Mouse (Mus musculus): Measurements from ENCODE around the gene Txndc2. TPM values are rescaled to one million over a fixed set of nuclear protein-coding genes. Genes with fewer than 3 reads are reported as not detected.

Gene Txndc2
- polyA plus RNA-seq, 1 experiment from 2014 or later = 0.12 TPM

DNA sequence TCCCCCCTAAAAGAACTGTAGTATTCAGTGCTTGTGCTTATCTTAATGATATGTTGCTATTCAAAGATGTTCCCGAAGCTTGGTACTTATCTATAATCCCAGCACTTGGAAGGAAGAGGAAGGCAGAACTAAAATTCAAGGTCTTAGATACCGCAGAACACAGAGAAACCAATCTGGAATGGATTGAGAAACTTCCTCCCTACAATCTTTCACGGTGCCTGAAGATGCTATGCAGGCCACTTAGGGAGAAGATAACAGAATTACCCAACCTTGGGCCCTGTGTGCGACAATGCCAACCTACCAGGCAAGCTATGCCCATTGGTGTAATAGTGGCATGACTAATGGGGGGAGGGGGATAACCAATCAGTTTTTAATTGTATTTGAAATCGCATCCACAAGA, 33.2 kb downstream of the Txndc2 start:
- no peak overlapping the region for H3K9ac ChIP-seq (ENCODE audit: low read length)
- ATAC-seq (ENCODE audit: low FRiP score) (no peak), DNase-seq (ENCODE audit: low spot score, missing footprints) (no peak)
- H3K4me3 ChIP-seq (ENCODE audit: low read depth, low read length) = no peak overlapping the region
- H3K36me3 ChIP-seq (ENCODE audit: control insufficient read depth, insufficient read depth, low read length) = no peaks in the 10 kb centered on the region
- no peak overlapping the region for H3K4me2 ChIP-seq
- H3K4me1 ChIP-seq (ENCODE audit: control insufficient read depth, insufficient read depth, low read length) = peaks cover 23% of the 10 kb centered on the region
- no peak overlapping the region for H3K27ac ChIP-seq (ENCODE audit: low read depth, low read length)
- no peaks in the 10 kb centered on the region for H3K9me3 ChIP-seq (ENCODE audit: control insufficient read depth, low read length)
- no peaks in the 10 kb centered on the region for H3K27me3 ChIP-seq (ENCODE audit: control insufficient read depth, insufficient read depth, low read length)
- WGBS = 81% methylated on average over 5 of the region's 5 CpGs

DNA sequence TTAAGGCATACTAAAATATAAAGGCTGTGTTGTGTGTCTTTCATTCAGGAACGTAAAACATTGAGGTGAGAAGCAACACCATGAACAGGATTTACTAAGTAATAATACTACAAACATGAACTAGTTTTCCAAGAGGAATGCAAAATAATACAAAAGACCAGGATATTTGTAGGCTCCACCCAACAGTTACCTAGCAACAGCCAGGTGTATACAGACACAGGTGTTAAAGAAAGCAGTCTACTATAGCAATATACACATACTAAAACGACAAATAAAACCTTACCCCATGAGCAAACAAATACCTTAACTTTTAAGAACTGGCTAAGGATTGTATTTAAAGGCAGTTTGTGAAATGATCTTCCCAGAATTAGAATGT, 33.7 kb downstream of the Txndc2 start:
- 80% methylated on average over 2 of the region's 2 CpGs for WGBS
- Histone ChIP-seq H3K4me2 (no peak overlapping the region), H3K36me3 (ENCODE audit: control insufficient read depth, insufficient read depth, low read length) (no peaks in the 10 kb centered on the region), H3K27me3 (ENCODE audit: control insufficient read depth, insufficient read depth, low read length) (no peaks in the 10 kb centered on the region), H3K9ac (ENCODE audit: low read length) (no peak overlapping the region), H3K9me3 (ENCODE audit: control insufficient read depth, low read length) (no peaks in the 10 kb centered on the region), H3K27ac (ENCODE audit: low read depth, low read length) (no peak overlapping the region), H3K4me3 (ENCODE audit: low read depth, low read length) (no peak overlapping the region), H3K4me1 (ENCODE audit: control insufficient read depth, insufficient read depth, low read length) (peaks cover 23% of the 10 kb centered on the region)
- ATAC-seq (ENCODE audit: low FRiP score) (no peak), DNase-seq (ENCODE audit: low spot score, missing footprints) (no peak)

DNA sequence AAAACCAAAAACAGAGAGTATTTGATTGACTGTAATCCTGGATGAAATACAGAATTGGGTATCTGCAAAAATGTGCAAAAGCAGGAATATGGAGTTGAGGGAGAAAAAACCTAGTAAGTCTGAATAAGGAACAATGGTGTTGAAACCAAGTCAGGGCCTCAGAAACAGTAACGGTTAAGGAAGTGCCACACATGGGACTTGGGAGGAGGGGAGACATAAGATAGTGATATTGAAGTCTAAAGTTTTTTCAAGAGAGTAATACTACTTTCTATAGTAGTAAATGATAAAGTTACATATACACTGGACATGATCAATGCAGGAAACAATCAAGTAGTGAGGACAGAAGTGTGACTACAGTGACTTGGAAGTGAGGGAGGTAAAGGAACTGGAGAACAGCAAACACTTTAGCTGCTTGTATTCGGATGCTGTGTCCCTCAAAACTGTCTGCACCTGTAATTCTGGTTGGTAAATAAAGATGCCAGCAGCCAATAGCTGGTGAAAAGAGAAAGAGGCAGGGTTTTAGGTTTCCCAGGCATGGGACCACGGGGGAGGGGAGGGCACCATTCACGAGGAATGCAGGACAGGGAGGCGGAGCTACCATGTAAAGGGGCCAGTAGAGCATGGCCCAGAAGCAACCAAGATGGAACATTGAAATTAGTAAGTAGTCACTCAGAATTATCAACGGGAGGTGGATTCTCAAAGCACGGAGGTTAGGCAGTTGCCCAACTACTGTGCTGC, 34.2 kb downstream of the Txndc2 start:
- Histone ChIP-seq H3K36me3 (ENCODE audit: control insufficient read depth, insufficient read depth, low read length) (no peaks in the 10 kb centered on the region), H3K4me2 (no peak overlapping the region), H3K9ac (ENCODE audit: low read length) (no peak overlapping the region), H3K27me3 (ENCODE audit: control insufficient read depth, insufficient read depth, low read length) (no peaks in the 10 kb centered on the region), H3K4me1 (ENCODE audit: control insufficient read depth, insufficient read depth, low read length) (peaks cover 23% of the 10 kb centered on the region), H3K4me3 (ENCODE audit: low read depth, low read length) (no peak overlapping the region), H3K9me3 (ENCODE audit: control insufficient read depth, low read length) (no peaks in the 10 kb centered on the region), H3K27ac (ENCODE audit: low read depth, low read length) (no peak overlapping the region)
- ATAC-seq (ENCODE audit: low FRiP score) (no peak), DNase-seq (ENCODE audit: low spot score, missing footprints) (no peak)
- 56% methylated on average over 7 of the region's 7 CpGs for WGBS

DNA sequence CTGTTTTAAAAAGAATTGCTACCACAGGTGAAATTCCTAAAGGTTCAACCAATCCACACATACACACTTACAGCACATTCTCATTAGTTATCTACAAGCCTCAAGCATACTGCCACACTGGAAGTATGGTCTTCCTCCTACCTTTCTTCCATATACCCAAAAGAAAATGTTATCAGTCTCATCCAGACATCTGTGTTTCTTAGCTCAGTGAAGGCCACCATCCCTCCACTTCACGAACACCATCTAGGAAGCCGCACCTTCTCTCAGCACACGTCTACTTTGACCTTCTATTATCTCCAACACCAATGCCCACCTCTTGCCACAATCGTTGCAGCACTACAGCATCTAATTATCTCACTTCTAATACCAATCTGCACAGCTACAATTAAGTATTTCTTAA, 36.0 kb downstream of the Txndc2 start:
- DNase-seq (ENCODE audit: low spot score, missing footprints) (no peak), ATAC-seq (ENCODE audit: low FRiP score) (no peak)
- Histone ChIP-seq H3K36me3 (ENCODE audit: control insufficient read depth, insufficient read depth, low read length) (no peaks in the 10 kb centered on the region), H3K27ac (ENCODE audit: low read depth, low read length) (no peak overlapping the region), H3K4me1 (ENCODE audit: control insufficient read depth, insufficient read depth, low read length) (peaks cover 18% of the 10 kb centered on the region), H3K4me2 (no peak overlapping the region), H3K4me3 (ENCODE audit: low read depth, low read length) (no peak overlapping the region), H3K27me3 (ENCODE audit: control insufficient read depth, insufficient read depth, low read length) (no peaks in the 10 kb centered on the region), H3K9me3 (ENCODE audit: control insufficient read depth, low read length) (no peaks in the 10 kb centered on the region), H3K9ac (ENCODE audit: low read length) (no peak overlapping the region)
- 88% methylated on average over 4 of the region's 4 CpGs for WGBS

DNA sequence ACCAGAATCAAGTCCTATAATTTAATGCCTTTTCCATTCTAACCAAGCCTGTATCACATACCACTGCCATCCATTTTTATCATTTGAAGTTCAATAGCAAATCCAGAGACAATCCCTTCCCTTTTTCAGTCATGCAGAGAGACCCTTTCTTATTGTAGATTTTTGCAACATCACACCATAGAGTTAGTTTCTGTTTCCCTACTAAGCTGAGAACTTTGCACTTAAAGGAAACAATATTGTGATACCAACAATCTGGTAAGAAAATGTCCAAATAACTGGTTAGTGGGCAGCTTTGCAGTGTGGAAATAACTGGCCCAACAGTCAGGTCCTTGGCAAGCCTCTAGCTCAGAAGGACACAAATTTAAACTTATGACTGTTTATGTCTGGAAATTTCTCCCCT, 37.1 kb downstream of the Txndc2 start:
- ATAC-seq (ENCODE audit: low FRiP score) (no peak), DNase-seq (ENCODE audit: low spot score, missing footprints) (no peak)
- H3K27me3 ChIP-seq (ENCODE audit: control insufficient read depth, insufficient read depth, low read length) = no peaks in the 10 kb centered on the region
- no peak overlapping the region for H3K27ac ChIP-seq (ENCODE audit: low read depth, low read length)
- H3K4me1 ChIP-seq (ENCODE audit: control insufficient read depth, insufficient read depth, low read length) = peaks cover 14% of the 10 kb centered on the region
- H3K4me3 ChIP-seq (ENCODE audit: low read depth, low read length) = no peak overlapping the region
- no peaks in the 10 kb centered on the region for H3K36me3 ChIP-seq (ENCODE audit: control insufficient read depth, insufficient read depth, low read length)
- H3K9me3 ChIP-seq (ENCODE audit: control insufficient read depth, low read length) = no peaks in the 10 kb centered on the region
- H3K4me2 ChIP-seq = no peak overlapping the region
- no peak overlapping the region for H3K9ac ChIP-seq (ENCODE audit: low read length)

DNA sequence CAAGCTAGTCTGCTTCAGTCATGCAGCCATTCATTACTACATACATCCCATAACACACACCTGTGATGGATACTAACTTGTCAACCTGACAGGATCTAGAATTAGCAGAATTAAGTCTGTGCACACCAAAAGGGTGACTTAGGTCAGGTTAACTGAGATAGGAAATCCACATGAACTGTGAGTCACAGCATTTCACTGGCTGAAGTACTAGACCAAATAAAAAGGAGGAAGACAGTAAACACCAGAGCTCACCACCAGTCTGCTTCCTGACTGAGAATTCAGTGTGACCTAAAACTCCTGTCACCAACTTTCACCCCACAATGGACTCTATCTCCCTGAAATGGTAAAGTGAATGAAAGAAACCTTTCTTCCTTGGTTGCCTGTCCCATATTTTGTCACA, 37.7 kb downstream of the Txndc2 start:
- Histone ChIP-seq H3K4me2 (no peak overlapping the region), H3K36me3 (ENCODE audit: control insufficient read depth, insufficient read depth, low read length) (no peaks in the 10 kb centered on the region), H3K27me3 (ENCODE audit: control insufficient read depth, insufficient read depth, low read length) (no peaks in the 10 kb centered on the region), H3K4me3 (ENCODE audit: low read depth, low read length) (no peak overlapping the region), H3K4me1 (ENCODE audit: control insufficient read depth, insufficient read depth, low read length) (peaks cover 13% of the 10 kb centered on the region), H3K9me3 (ENCODE audit: control insufficient read depth, low read length) (no peaks in the 10 kb centered on the region), H3K27ac (ENCODE audit: low read depth, low read length) (no peak overlapping the region), H3K9ac (ENCODE audit: low read length) (no peak overlapping the region)
- DNase-seq (ENCODE audit: low spot score, missing footprints) (no peak), ATAC-seq (ENCODE audit: low FRiP score) (no peak)

DNA sequence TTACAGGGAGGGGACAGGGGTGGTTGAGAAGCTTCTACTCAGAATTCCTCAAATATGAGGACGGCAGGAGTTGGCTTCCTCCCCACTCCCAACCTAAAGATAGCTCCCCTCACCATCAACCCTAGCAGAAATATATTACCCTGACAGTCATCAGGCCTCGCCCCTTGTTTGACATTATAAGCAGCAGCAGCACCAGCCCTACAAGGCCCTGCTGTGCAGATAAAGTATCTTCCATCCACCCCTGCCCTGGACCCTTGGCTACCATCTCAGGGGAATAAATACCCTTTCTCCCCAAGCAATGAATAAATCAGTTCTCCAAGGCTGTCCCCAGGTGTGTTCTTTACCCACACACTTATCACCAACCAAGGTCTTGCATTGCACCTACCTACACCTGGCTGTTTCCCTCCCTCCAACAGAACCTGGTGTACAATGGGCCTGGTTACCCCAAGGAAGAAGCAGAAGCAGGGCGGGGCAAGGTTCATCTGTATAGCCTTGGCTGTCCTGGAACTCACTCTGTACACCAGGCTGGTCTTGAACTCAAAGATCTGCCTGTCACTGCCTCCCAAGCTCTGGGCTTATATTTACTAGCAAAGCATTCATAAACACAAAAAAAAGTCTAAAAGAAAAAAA, 44.0 kb downstream of the Txndc2 start:
- Histone ChIP-seq H3K27me3 (ENCODE audit: control insufficient read depth, insufficient read depth, low read length) (no peaks in the 10 kb centered on the region), H3K4me1 (ENCODE audit: control insufficient read depth, insufficient read depth, low read length) (no peaks in the 10 kb centered on the region), H3K27ac (ENCODE audit: low read depth, low read length) (no peak overlapping the region), H3K36me3 (ENCODE audit: control insufficient read depth, insufficient read depth, low read length) (no peaks in the 10 kb centered on the region), H3K4me3 (ENCODE audit: low read depth, low read length) (no peak overlapping the region), H3K9ac (ENCODE audit: low read length) (no peak overlapping the region), H3K4me2 (no peak overlapping the region), H3K9me3 (ENCODE audit: control insufficient read depth, low read length) (no peaks in the 10 kb centered on the region)
- no peak for ATAC-seq (ENCODE audit: low FRiP score)
- 88% methylated on average over 3 of the region's 3 CpGs for WGBS
- DNase-seq (ENCODE audit: low spot score, missing footprints) = no peak

DNA sequence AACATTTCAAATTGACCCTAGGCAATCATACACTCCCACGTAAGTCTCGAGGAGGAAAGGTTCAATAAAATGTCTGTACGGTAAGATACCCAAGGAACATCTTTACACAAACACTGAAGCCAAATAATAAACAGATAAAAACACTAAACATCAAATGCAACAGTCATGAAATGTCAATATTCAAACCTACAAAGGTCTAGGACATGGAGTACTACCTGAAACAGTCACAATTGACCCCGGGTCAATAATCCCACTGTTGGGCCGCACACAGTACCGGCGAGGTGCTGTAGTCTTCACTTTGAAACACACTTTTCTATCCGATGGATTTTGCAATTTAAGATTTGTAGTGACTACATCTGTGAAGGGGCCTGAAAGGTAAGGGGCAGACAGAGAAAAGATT, 47.3 kb downstream of the Txndc2 start:
- Histone ChIP-seq H3K9me3 (ENCODE audit: control insufficient read depth, low read length) (no peaks in the 10 kb centered on the region), H3K36me3 (ENCODE audit: control insufficient read depth, insufficient read depth, low read length) (0 out of 2 replicates have a peak, but pooled peaks cover 2% of the 10 kb centered on the region), H3K4me2 (no peak overlapping the region), H3K27ac (ENCODE audit: low read depth, low read length) (no peak overlapping the region), H3K9ac (ENCODE audit: low read length) (no peak overlapping the region), H3K4me3 (ENCODE audit: low read depth, low read length) (no peak overlapping the region), H3K27me3 (ENCODE audit: control insufficient read depth, insufficient read depth, low read length) (no peaks in the 10 kb centered on the region), H3K4me1 (ENCODE audit: control insufficient read depth, insufficient read depth, low read length) (no peaks in the 10 kb centered on the region)
- ATAC-seq (ENCODE audit: low FRiP score) (no peak), DNase-seq (ENCODE audit: low spot score, missing footprints) (peak; percentile 77)
- 93% methylated on average over 8 of the region's 8 CpGs for WGBS
